Mouse (Mus musculus) neural tube, embryonic 12.5 days (tissue): ENCODE measurements around the gene Ccdc150. TPM values are rescaled to one million over a fixed set of nuclear protein-coding genes. Genes with fewer than 3 reads are reported as not detected.

ENCODE experiments used
- ATAC-seq: fragments of 200-750 bp; cut with Nextera tagmentation; 2 replicates; pipeline ENCODE4 v1.8.0; 2017; ENCODE audit warnings: low read depth, mild to moderate bottlenecking, moderate TSS enrichment, moderate library complexity; ENCODE audit not compliant: low FRiP score
- H3K27ac ChIP-seq: fragments of 300-500 bp; sonication (generic); 2 replicates; pipeline ENCODE4 v1.5.1; 2016
- H3K27me3 ChIP-seq: fragments of 300-500 bp; sonication (generic); replicated peaks from 2 replicates; pipeline ENCODE4 v1.6.1; 2016; ENCODE audit warnings: mild to moderate bottlenecking
- H3K36me3 ChIP-seq: fragments of 300-500 bp; sonication (generic); 2 replicates; pipeline ENCODE4 v1.6.1; 2016; ENCODE audit warnings: mild to moderate bottlenecking
- H3K4me1 ChIP-seq: fragments of 300-500 bp; sonication (generic); 2 replicates; pipeline ENCODE4 v1.6.1; 2016
- H3K4me2 ChIP-seq: fragments of 300-500 bp; sonication (generic); replicated peaks from 2 replicates; pipeline ENCODE4 v1.6.1; 2016; ENCODE audit warnings: mild to moderate bottlenecking
- H3K4me3 ChIP-seq: fragments of 300-500 bp; sonication (generic); 2 replicates; pipeline ENCODE4 v1.5.1; 2016
- H3K9ac ChIP-seq: fragments of 300-500 bp; sonication (generic); 2 replicates; pipeline ENCODE4 v1.6.1; 2016; ENCODE audit warnings: mild to moderate bottlenecking
- H3K9me3 ChIP-seq: fragments of 300-500 bp; sonication (generic); 2 replicates; pipeline ENCODE4 v1.6.1; 2016; ENCODE audit warnings: mild to moderate bottlenecking
- WGBS: fragments of 180-500 bp; shearing (Covaris S2); methylation state at CpG from one replicate; pipeline ENCODE4 v1.1.7; 2016; 5-methylcytosine and 5-hydroxymethylcytosine counted together
- polyA plus RNA-seq: library from polyadenylated mRNA; unstranded; fragments of >200 nt; fragmentation: Nextera tagmentation; extraction: Ambion mirVana; gene quantifications from 2 replicates; pipeline ENCODE4 v1.2.1, GENCODE M21; 2016

Gene Ccdc150
- polyA plus RNA-seq, result 0.23 and 0.42 TPM in 2 replicates

DNA sequence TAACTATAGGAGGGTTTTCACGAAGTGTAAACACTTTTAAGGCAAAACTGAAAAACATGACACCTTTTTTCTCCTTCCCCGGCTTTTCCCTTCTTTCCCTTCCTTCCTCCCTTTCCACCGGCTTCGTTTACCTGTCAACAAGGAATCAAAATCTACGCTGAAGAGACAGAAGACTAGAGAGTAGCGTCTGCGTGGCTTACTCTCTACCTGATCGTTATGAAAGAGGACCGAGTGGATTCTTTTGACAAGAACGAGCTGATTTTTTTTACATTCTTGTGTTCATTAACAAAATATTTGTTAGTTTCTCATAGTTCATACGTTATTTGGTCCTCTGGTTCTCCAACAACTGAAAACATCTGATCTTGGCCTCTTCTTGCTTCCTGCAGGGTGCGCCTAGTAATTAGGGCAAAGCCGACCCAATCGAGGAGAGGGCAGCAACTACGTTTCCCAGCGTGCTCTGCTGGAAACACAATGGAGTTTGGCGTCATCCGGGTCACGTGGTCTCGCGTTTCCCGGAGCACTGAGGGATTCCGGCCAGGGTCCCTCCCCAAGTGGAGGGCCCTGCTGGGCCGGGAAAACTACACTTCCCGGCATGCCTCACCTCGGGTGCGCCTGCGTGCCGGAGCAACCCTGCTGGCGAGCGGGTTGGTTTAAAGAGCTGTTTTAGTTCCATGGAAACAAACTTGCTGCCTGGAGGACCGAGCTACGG, at the start of gene Ccdc150:
TSS of gene Ccdc150 (plus strand) at position 526 of the 709 bp plus-strand sequence.
- Histone ChIP-seq H3K36me3 (no peaks in the 10 kb centered on the region), H3K9me3 (no peaks in the 10 kb centered on the region), H3K9ac (peak within 1 kb of the TSS; percentile 53), H3K4me3 (peak within 1 kb of the TSS; percentile 46), H3K4me2 (peak within 1 kb of the TSS; percentile 74), H3K27me3 (no peaks in the 10 kb centered on the region), H3K27ac (no peak within 1 kb of the TSS), H3K4me1 (peaks cover 7% of the 10 kb centered on the region)
- 19% methylated on average over 33 of the region's 33 CpGs for WGBS
- ATAC-seq, result peak; percentile 100

DNA sequence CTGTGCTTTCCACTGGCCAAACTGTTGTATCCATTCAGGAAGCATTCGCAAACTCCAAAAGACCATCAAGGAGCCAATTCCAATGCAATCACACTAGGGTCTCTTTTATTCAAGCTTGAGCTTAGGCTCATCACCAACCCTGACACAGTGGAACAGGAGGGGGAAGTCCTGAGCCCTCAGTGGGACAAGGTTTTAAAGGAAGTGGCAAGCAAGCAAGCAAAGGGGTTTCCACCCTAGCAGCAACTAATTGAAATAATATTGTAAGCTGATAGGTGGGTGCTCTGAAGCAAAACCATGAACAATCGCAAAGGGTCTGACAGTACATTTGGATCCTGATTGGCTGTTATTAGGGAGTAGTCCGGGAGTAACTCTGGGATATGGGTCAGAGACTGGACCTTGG, 30.2 kb upstream of the Ccdc150 start:
- Histone ChIP-seq H3K9me3 (no peaks in the 10 kb centered on the region), H3K4me1 (no peaks in the 10 kb centered on the region), H3K4me2 (no peak overlapping the region), H3K9ac (no peak overlapping the region), H3K27ac (no peak overlapping the region), H3K4me3 (no peak overlapping the region), H3K27me3 (no peaks in the 10 kb centered on the region), H3K36me3 (no peaks in the 10 kb centered on the region)
- no peak for ATAC-seq
- 94% methylated on average over 3 of the region's 3 CpGs for WGBS

DNA sequence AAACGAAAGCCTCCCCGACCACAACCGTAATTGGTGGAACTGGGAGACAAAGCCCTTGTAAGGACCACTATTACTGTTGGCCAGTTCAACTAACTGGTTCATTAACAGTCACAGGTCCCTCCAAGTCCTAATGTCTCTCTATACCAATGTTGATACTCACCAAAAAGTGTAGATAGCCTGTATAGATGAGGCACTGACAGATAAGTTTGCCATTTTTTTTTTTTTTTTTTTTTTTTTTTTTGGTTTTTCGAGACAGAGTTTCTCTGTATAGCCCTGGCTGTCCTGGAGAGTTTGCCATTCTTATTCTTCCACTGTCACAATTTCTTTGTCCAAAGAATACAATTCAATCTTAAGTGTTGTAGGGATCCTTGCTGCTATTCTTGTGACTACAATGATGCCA, 7.8 kb upstream of the Ccdc150 start:
- no peaks in the 10 kb centered on the region for H3K9me3 ChIP-seq
- no peak for ATAC-seq
- 94% methylated on average over 4 of the region's 4 CpGs for WGBS

DNA sequence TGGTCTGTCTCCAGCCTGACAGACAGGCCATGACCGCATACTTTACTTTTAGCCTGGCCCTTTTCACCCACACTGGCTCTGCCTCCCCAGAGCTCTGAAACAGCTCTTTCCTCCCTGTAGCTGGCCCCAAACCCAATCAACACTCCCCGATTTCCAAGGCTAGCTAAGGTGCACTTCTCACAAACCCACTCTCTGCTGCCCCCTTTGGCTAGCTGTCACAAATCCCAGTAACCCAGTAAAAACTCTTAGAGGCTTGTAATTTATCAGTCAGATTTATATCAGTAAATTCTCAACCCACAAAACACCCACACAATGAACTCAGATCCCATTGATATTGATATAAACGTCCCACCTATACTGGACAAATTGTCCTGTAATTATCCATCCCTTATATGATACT, 25.1 kb downstream of the Ccdc150 start:
- Histone ChIP-seq H3K9ac (no peak overlapping the region), H3K4me3 (no peak overlapping the region), H3K4me1 (no peaks in the 10 kb centered on the region), H3K4me2 (no peak overlapping the region), H3K27ac (no peak overlapping the region), H3K27me3 (no peaks in the 10 kb centered on the region), H3K36me3 (no peaks in the 10 kb centered on the region), H3K9me3 (no peaks in the 10 kb centered on the region)
- no peak for ATAC-seq
- 64% methylated on average over 3 of the region's 3 CpGs for WGBS

More for the DNA sequence above, 7.8 kb upstream of the Ccdc150 start:
- H3K4me1 ChIP-seq, result no peaks in the 10 kb centered on the region
- H3K36me3 ChIP-seq, result no peaks in the 10 kb centered on the region
- H3K9ac ChIP-seq, result no peak overlapping the region
- H3K4me2 ChIP-seq, result no peak overlapping the region
- H3K27me3 ChIP-seq, result no peaks in the 10 kb centered on the region
- no peak overlapping the region for H3K4me3 ChIP-seq
- H3K27ac ChIP-seq, result no peak overlapping the region

DNA sequence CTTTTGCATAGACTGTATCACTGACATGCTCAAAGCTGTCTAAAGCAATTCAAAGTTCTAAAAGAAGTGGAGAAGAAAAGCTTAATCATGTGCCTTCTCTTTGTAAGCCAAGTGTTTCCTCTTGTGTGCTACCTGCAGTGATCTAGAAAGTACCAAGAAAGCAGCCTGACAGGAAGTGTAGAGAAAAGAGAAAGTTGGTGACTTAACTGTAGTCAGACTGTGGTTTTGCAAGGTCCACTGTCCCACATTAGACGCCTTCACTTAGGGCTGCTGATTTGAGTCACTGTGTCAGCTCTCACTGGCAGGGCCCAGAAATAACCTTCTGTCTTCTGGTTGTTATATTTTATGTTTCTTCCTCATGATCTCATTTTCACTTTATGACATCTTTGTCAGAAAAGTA, 29.1 kb downstream of the Ccdc150 start:
- no peaks in the 10 kb centered on the region for H3K9me3 ChIP-seq
- H3K4me2 ChIP-seq, result no peak overlapping the region
- no peaks in the 10 kb centered on the region for H3K27me3 ChIP-seq
- WGBS, result 84% methylated on average over 1 of the region's 1 CpGs
- H3K4me1 ChIP-seq, result no peaks in the 10 kb centered on the region
- H3K36me3 ChIP-seq, result no peaks in the 10 kb centered on the region
- H3K4me3 ChIP-seq, result no peak overlapping the region
- H3K27ac ChIP-seq, result no peak overlapping the region
- no peak for ATAC-seq
- H3K9ac ChIP-seq, result no peak overlapping the region

DNA sequence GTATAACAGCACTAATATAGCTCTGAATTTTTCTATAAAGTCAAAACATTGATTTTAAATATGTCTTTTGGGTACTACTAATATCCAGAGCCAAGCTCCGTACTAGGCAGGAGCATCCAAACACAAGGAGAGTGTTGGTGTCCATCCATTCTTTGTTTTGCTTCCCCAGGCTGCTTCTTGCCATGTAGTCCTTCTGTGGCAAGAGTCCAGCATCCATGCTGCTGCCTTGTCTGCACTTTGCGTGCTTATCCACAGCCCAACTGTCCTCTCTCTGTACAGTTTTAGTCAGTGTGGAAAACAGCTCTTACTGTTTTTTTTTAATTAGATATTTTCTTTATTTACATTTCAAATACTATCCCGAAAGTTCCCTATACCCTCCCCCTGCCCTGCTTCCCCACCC, 30.2 kb downstream of the Ccdc150 start:
- 86% methylated on average over 3 of the region's 3 CpGs for WGBS
- H3K36me3 ChIP-seq, result no peaks in the 10 kb centered on the region
- H3K4me2 ChIP-seq, result no peak overlapping the region
- H3K9ac ChIP-seq, result no peak overlapping the region
- no peaks in the 10 kb centered on the region for H3K27me3 ChIP-seq
- H3K27ac ChIP-seq, result no peak overlapping the region
- no peak for ATAC-seq
- H3K9me3 ChIP-seq, result no peaks in the 10 kb centered on the region
- H3K4me1 ChIP-seq, result no peaks in the 10 kb centered on the region
- H3K4me3 ChIP-seq, result no peak overlapping the region

DNA sequence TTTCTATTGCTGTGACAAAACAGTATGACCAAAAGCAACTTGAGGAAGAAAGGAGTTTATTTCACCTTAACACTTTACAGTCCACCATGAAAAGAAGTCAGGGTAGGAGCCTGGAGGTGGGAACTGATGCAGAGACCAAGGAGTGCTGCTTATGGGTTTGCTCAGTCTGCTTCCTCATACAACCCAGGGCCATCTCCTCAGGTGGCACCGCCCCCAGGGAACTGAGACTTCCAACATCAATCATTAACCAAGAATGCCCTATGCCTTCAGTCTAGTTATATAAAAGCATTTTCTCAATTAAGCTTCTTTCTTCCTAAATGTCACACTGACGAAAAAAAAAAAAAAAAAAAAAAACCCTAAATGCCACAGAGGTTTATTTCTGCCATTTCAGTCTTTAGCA, 55.9 kb downstream of the Ccdc150 start:
- Histone ChIP-seq H3K36me3 (no peaks in the 10 kb centered on the region), H3K9ac (no peak overlapping the region), H3K27ac (no peak overlapping the region), H3K9me3 (no peaks in the 10 kb centered on the region), H3K4me2 (no peak overlapping the region), H3K4me1 (no peaks in the 10 kb centered on the region), H3K4me3 (no peak overlapping the region), H3K27me3 (no peaks in the 10 kb centered on the region)
- 64% methylated on average over 2 of the region's 2 CpGs for WGBS
- no peak for ATAC-seq

DNA sequence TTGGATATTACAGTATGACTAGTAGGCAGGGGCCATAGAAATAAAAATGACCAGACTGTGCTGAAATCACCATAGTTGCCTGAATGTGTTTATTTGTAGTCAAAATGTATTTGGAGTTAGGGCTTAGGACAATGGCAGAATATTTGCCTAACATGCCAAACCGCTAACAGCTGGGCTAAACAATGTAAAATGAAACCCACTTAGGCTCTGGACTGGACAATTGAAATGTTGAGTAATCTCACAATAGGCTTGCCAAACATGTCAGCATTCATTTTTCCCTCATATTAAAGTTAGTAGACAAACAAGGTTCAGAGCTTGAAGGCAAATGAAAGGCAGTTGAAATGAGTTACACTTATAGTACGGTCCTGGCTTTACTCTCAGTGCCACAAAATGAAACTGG, 76.2 kb downstream of the Ccdc150 start:
- H3K4me3 ChIP-seq, result no peak overlapping the region
- WGBS, result 94% methylated on average over 2 of the region's 2 CpGs
- no peak for ATAC-seq
- no peaks in the 10 kb centered on the region for H3K9me3 ChIP-seq
- H3K4me2 ChIP-seq, result no peak overlapping the region
- H3K27ac ChIP-seq, result no peak overlapping the region
- H3K4me1 ChIP-seq, result no peaks in the 10 kb centered on the region
- H3K36me3 ChIP-seq, result no peaks in the 10 kb centered on the region
- H3K9ac ChIP-seq, result no peak overlapping the region
- H3K27me3 ChIP-seq, result no peaks in the 10 kb centered on the region

DNA sequence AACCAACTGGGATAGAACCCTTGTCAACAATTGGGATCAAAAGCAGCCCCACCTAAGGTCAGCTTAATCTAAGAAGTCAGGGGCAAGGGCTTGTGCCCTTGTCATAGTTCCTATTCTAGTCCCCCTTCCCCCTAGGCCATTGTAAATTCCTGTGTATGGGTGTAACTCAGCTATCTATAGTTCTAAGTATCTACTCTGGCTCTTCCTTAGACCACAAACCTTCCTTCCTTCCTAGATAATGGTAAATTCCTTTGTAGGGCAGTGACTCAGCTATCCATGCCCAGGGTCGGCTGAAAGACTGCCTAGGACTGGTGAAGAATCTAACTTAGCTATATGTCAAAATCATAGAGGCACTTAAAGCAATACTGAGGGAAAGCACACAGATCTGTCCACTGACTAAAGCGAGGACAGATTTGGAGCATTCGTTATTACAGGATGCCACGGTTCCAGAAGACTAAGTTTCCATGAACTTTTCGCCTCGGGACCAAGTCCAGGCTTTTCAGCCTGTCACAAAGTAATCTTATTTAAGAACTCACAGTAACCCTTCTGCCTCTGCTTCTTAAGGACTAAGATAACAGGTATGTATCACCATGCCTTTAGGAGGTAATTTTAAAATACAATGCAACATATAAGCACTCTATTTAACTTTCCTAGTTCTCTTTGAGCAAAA, 77.5 kb downstream of the Ccdc150 start:
- Histone ChIP-seq H3K4me2 (no peak overlapping the region), H3K27me3 (no peaks in the 10 kb centered on the region), H3K9me3 (no peaks in the 10 kb centered on the region), H3K4me3 (no peak overlapping the region), H3K27ac (no peak overlapping the region), H3K9ac (no peak overlapping the region), H3K4me1 (no peaks in the 10 kb centered on the region), H3K36me3 (no peaks in the 10 kb centered on the region)
- 92% methylated on average over 6 of the region's 6 CpGs for WGBS
- ATAC-seq, result no peak

DNA sequence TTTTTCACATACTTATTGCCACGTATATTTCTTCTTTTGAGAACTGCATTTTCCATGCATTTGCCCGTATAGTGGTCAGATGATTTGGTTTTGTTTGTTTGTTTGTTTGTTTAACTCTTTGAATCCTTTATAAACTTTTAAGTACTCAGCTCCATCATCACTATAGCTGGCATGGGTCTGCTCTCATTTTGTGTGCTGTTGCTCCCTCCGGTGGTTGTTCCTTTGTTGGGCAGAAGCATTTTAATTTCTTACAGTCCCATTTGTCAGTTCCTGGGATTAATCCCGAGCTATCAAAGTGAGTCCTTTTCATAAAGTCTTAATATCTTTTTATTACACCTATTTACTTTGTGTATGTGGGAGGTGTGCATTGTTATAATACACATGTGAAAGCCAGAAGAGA, 82.5 kb downstream of the Ccdc150 start:
- Histone ChIP-seq H3K36me3 (no peaks in the 10 kb centered on the region), H3K4me2 (no peak overlapping the region), H3K4me3 (no peak overlapping the region), H3K9ac (no peak overlapping the region), H3K9me3 (no peaks in the 10 kb centered on the region), H3K27ac (no peak overlapping the region), H3K27me3 (no peaks in the 10 kb centered on the region), H3K4me1 (no peaks in the 10 kb centered on the region)
- WGBS, result 65% methylated on average over 4 of the region's 4 CpGs
- ATAC-seq, result no peak

DNA sequence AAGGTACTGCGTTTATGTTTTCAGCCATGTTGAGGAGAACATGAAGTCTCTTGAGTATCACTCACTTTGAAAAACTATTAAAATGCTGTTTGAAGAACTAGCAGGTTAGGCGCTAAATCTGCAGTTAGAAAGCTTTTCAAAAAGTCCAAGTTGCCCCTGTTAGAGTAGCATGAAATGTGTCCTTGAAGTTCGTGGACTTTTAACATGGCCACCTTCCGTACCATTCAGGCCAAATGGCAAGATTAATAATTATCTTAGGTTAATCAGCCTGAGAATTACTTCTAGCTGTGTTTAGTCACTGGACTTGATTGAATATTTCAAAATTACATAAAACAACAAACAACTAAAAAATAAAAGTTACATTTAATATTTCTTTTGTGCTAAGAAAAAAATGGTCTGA, 104.3 kb downstream of the Ccdc150 start:
- Histone ChIP-seq H3K4me2 (no peak overlapping the region), H3K36me3 (no peaks in the 10 kb centered on the region), H3K9ac (no peak overlapping the region), H3K4me1 (no peaks in the 10 kb centered on the region), H3K27me3 (no peaks in the 10 kb centered on the region), H3K4me3 (no peak overlapping the region), H3K9me3 (no peaks in the 10 kb centered on the region), H3K27ac (no peak overlapping the region)
- 94% methylated on average over 4 of the region's 4 CpGs for WGBS
- ATAC-seq, result no peak

DNA sequence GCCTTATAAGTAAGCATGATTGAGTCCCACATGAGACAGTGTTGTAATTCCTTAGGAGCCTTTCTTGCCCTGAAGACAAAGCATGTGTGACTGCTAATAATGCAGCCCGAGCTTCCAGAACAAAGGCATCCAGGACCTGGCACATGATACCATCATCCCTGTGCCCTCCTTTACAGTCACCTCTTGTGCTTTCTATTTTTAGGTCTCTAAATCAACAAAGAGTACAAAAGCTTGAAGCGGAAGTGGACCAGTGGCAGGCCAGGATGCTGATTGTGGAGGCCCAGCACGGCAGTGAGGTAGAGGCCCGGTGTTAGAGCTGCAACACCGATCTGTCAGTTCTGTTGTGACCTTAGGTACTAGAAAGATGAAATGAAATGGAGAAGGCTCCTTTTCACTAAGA, 105.0 kb downstream of the Ccdc150 start:
- Histone ChIP-seq H3K9ac (no peak overlapping the region), H3K9me3 (no peaks in the 10 kb centered on the region), H3K4me3 (no peak overlapping the region), H3K4me2 (no peak overlapping the region), H3K4me1 (no peaks in the 10 kb centered on the region), H3K27ac (no peak overlapping the region), H3K36me3 (no peaks in the 10 kb centered on the region), H3K27me3 (no peaks in the 10 kb centered on the region)
- 83% methylated on average over 5 of the region's 5 CpGs for WGBS
- ATAC-seq, result no peak

DNA sequence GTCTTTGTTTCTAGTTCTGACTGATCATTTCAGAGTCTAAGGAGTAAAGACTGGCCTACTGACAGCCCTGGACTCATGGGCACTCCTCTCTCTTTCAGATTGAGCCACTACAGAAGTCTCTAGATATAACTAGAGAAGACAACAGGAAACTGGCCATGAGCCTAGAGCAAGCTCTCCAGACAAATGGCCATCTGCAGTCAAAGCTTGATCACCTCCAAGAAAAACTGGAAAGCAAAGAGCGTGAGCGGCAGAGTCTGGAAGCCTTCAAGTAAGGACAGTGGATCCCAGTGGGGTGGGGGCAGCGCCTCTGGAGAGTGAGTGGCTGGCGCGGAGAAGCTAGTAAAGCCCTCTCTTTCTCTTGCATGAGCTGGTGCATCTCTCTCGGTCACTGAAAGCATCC, 106.1 kb downstream of the Ccdc150 start:
- H3K9me3 ChIP-seq, result no peaks in the 10 kb centered on the region
- H3K4me3 ChIP-seq, result no peak overlapping the region
- no peak overlapping the region for H3K27ac ChIP-seq
- H3K4me1 ChIP-seq, result no peaks in the 10 kb centered on the region
- no peaks in the 10 kb centered on the region for H3K27me3 ChIP-seq
- no peak overlapping the region for H3K4me2 ChIP-seq
- no peak for ATAC-seq
- no peak overlapping the region for H3K9ac ChIP-seq
- no peaks in the 10 kb centered on the region for H3K36me3 ChIP-seq
- WGBS, result 87% methylated on average over 6 of the region's 6 CpGs
